Mouse (Mus musculus) c-Kit-positive CD71-positive TER-119-positive erythroid progenitor cells, embryonic 14.5 days (primary cell): Measurements from ENCODE around the gene Rorb.

ENCODE experiments used
- DNase-seq: peaks from one replicate; pipeline ENCODE4 v3.0.0-alpha.2; 2013; ENCODE audit warnings: low spot score

The Rorb gene

DNA sequence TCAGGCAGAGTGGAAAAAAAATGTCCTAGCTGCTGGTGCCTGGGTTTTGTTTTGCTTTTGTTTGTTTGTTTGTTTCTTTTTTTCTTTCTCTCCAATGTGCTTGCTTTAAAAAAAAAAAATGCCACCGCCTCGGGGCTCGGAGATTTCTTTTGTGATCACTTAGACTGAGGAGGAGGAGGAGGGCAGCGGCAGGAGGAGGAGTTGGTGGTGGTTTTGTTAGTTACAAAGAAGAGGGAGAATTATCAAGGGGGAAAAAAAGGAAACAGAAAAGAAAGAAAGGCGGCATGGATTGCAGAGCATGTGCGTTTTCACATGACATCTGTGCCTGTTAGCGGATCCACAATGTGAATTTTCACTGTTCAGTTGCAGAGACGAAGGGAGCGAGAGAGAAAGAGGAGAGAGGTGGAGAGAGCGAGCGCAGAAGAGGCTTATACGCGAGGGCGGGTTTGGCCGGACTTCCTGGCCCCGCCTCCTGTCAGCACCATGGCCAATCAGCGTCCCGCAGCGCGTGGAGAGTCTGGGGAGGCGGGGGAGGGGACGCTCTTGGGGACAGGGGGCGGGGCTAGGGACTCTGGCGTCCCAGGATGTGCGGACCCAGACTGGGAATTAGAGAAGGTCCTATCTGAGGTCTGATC is at the start of gene Rorb:
Rorb (minus strand) TSS at position 404 of the 635 bp plus-strand sequence.
- peak; percentile 20 for DNase-seq

- no peak for DNase-seq
Measured at GRCm38 (mm10) chr19:19148847-19149246, 37.9 kb upstream of the Rorb start.

DNA sequence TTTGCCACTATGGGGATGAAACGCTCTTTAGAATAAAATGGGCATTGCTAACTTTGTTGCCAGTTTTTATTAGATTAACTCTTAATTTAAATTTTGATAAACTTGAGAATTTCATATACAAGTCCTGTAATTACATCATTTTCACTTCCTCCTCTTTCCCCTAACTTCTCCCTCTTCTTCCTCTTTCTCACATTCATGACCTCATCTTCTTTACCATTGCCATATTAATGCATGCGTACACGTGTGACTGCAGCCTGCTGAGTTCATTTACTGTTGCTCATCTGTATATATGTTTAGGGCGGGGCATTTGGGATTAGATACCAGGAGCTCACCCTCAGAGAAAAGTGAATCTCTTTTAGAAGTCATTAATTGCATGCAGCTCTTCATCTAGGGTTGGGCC is 33.5 kb upstream of the Rorb start:
- DNase-seq: no peak

DNA sequence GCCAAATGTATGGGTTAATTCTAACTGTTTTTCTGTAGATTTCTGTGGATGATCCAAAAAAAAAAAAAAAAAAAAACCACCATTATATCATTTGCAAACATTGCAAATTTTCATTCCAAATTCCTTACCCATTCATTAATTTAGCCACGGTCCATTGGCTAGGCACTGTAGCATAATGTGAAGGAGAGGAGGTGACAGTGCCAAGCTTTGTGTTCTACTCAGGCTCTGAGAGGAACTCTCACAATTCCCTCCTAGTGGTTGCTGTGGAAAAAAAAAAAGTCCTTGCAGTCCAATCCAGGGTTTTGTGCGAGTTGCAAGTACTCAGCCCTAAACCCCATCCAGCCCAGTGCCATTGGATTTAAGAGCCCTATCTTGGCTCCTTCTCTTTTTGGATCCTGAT is 25.9 kb upstream of the Rorb start:
- no peak for DNase-seq

DNA sequence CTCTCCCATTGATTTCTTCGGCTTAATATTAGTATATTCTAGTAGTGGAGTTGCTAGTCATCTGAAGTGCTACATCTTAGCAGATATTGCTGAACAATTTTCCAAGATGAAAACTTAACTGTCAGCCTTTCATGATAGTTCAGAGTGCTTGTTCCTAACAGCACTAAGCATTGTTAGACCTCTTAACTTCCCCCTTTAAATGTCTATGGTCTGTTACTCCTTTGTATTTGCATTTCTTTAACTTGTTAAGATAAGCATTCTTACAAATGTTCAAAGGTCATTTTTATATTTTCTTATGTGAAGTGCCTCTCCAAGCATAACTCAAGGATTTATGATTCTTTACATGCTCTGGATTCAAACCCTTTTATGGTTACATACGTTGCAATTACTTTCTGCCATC is 24.8 kb upstream of the Rorb start:
- DNase-seq: no peak

GRCm38 (mm10) chr19:19122324-19122723 is 11.3 kb upstream of the Rorb start:
- DNase-seq: no peak

GRCm38 (mm10) chr19:19112180-19112579 is 1.2 kb upstream of the Rorb start:
- no peak for DNase-seq

DNA sequence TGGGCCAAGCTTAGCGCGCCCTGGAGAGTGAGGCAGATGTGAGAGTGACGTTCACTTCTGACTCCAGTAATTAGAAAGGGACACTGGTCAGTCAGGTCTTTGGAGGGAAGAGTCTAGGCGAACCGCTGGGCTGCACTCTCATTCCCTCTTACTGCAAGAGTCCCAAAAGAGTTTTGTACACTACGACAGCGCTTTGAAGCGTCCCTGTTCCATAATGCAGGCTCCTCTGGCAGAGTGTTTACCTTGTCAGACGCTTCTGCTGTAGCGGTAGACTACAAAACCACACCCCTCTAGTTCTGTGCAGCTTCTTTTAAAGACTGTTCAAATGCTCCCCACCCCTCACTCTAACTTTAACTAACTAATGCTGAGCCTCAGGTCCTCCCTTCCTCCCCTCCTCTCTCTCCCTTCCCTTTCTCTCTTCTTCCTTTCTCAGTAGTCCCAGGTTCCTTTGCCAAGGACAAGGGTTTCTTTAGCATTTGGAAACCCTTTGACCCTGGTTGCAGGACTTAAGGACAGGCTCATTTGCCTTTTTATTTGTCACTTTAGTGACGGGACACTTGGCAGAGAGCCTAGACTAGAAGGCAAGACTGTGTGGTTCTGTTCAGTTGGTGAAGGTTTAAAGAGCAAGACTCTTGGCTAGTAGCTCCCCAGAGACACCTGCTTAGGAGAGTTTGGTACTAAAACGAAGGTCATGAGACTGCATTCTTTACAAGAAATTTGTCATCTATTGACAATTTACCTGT is 603 bp upstream of the Rorb start:
- no peak for DNase-seq

DNA sequence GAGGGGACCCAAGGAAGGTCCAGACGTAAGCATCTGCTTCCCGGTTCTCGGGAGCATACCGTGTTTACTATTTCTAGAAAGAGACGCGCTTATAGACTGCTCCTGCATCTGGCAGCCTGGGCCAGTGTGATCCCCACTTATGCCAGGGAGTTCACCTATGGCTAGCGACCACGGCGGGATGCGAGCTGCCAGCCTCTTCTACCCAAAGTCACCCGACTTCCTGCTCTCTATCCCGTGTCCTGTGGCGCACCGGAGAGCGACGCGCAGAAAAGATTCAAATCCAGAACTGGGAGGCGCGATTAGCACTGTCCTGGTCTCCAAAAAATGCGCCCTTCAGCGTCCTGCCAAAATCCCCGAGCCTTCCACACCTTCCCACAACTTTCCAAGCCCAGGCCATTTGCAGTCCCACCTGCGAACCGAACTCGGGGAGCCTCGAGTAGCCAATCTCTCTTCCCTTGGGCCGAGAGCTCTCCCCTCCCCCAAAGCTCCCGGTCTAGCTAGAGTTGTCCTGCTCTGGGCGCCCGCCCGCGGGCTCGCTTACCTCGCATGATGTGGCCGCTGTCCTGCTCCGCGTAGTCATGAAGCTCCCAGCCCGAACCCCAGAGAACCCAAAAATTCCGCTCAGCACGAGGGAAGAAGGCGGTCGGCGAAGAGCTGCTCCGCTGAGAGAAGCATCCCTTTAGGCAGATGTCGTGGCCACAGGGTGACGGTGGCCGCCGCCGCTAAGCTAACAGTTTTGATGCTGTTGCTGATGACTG is 806 bp downstream of the Rorb start:
- no peak for DNase-seq

DNA sequence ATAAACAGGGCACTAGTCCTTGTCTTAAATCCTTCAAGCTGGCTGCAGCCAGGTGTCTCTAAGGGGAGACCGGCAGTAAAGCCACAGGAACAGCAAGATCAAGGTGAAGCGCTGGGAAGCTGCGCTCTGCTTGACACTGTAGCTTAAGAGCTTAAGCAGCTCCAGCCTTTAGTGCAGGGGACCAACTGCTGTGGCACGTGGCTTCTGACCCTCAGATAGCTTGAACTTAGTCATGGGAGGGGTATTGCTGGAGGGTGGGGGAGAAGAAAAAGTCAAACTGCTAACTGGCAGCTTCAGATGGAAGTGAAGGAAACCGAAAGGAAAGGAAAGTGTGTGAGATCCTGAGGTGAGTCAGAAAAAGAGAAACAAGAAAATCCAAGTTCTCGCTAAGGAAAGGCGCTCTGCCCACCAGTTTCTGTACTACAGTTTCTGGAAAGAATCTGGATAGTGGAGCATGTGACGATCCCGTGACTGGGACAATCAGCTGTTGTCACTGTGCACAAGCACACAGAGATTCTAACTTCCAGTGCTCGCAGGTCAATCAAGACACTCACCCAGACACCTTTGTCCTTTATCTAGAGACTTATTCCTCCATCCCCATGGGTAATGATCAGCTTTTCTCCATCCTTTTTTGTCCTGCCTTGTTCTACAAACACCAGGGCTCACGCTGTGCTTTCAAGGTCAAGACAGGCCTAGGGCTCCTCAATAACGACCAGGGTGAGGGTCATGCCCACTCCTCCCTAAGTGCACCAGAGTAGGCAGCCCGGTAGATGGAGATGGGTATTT is 2.2 kb downstream of the Rorb start:
- no peak for DNase-seq

DNA sequence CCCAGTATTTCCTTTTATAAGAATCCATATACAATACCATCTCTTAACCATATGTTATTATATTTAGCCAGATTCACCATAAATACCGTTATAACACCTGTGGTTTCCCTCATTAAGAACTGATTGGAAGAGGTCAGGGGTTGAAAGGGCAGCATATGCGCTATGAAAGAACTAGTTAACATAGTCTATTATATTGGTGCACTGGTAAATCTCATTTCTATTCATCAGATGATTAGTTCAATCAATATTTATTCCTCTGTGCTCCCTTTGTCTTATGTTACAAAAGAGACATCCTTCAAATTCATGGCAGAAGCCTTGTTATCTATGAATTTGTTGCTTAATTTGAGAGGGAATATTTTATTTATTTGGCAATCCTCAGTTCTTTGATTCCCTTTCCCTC is 6.4 kb downstream of the Rorb start:
- no peak for DNase-seq

DNA sequence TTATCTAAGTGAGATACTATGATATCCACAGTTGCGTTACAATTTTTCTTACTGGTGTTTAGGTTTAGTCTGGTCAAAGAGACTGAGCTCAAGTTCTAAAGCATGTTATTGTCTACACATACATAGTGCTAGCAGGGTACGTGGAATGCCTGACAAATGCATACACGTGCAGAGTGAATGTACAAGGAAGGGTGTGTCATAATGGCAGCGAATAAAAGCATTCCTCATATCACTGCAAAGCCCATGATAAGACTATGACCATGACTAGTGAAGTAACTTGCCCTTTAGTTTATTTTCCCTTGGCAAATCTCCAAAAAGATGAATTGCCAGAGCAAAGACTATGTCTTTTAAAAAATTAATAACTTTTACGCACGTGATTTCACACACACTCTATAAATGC is 13.8 kb downstream of the Rorb start:
- DNase-seq: no peak

- no peak for DNase-seq
Measured at GRCm38 (mm10) chr19:19089427-19089826, 21.6 kb downstream of the Rorb start.

GRCm38 (mm10) chr19:19077880-19078279 is 33.1 kb downstream of the Rorb start:
- DNase-seq: no peak

- no peak for DNase-seq
Measured at GRCm38 (mm10) chr19:19074756-19075155, 36.2 kb downstream of the Rorb start.

GRCm38 (mm10) chr19:19058710-19059398 is 52.1 kb downstream of the Rorb start:
- DNase-seq: no peak

DNA sequence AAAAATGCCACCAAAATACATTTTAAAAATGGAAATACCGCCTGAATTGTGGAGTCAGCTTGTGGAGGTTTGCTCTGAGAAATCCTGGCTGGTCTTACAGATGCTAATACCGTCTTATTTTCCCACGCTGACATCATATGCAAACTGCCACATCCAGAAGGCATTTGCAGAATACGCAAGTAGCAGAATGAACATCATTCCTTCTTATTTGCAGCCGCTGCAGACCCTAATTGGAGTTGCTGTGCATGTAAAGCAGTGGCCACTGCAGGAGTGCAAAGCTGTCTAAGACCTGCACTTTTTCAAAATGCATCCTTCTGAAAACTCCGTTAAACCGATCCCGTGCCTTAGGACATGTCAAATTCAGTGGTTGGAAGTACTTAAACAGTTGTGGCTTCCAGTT is 52.8 kb downstream of the Rorb start:
- DNase-seq: no peak

DNA sequence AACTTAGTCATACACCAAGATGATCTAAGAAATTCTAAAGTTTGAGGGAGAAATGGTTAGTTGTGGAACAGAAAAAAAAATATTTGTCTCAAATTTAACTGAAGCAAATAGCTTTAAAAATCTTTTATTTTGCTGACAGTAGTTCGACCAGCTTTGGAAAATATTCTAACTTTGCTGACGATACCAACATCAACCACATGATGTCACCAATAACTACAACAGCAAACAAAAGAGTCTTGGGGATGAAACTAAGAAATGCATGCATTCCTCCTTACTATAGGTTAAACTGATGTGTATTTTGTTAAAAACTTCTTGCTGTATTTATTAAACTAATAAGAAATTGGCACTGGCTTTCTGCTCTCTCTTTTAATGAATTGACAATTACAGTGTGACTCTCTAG is 67.9 kb downstream of the Rorb start:
- DNase-seq: no peak

GRCm38 (mm10) chr19:19040800-19041199 is 70.2 kb downstream of the Rorb start:
- DNase-seq: no peak

DNA sequence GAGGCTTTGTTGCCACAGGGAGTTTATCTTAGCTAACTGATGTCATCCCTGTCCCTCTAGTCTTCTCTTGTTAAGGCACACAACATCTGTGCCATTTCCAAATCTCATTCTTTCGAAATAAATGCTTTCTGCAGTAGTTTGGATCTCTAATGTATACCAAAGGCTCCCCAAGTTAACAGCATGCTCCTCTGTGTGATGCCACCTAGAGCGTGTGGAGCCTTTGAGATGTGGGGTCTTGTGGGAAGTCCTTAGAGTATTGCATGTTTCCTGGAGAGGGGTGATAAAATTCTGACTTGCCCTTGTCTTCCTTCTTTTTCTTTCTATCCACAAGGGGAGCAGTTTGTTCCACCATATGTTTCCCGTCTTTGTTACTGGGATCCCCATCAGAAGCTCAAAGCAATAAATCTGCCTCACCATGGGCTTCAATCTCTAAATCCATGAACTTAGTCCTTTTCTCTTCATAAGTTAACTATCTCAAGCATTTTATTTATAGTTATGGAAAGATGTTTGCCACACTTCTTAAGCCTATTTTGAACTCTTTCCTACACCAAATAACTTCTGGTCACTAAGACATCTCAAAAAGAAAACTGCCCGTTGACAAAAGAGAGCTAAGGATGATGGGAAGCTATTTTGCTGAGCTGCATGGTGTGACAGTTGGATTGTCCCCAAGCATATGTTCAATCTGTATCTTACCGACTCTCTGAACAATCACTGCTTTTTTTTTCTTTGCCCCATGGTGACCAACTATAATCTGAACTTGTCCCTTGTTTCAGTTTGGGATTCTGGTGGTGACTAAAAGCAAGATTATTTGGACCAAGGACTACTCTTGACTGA is 76.3 kb downstream of the Rorb start:
- no peak for DNase-seq

- DNase-seq: no peak
Measured at GRCm38 (mm10) chr19:19033974-19034373, 77.0 kb downstream of the Rorb start.
